Mouse (Mus musculus): ENCODE measurements at regions not wholly inside any gene's neighbourhood (a gene's known extent, or its start where the extent isn't known, plus 50 kb on each side); places are given as distances from the start of the nearest gene placed in this dataset.

DNA sequence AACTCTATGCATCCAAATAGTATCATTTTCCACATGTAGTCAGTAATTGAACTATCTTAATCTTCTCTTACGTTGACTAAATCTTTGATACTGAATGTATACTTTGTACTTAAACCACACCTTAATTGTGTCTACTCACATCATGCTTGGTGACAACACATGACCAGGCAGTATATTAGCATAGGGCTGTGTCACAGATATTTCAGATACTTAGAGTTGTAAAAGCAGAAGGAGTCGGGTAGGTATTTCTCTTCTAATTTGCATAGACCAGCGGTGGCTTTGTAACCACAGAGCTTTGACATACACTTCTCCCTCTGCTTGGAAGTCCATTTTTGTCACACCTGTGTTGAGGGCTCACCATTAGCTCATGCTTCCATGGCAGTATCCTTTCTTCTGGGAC is 71.0 kb downstream of the Aldh8a1 start:
- no peak for TF ChIP-seq CTCF (IDR thresholded peaks at IDR 0.05; ENCODE audit: extremely low read depth, insufficient read depth, low read length)
- TF ChIP-seq POLR2A (IDR thresholded peaks at IDR 0.05; ENCODE audit: extremely low read depth, insufficient read depth, low read length) = no peak
